Mouse (Mus musculus): ENCODE data around the gene Rad23b. TPM values are rescaled to one million over a fixed set of nuclear protein-coding genes. Genes with fewer than 3 reads are reported as not detected.
A peak's percentile ranks its signal among the peaks of the same experiment; 100 is the strongest.
"Not testable (repeated sequence)": the region's sequence is repeated elsewhere in the genome, so short reads cannot be mapped to it uniquely, and the experiment has no call there.

Gene Rad23b
- total RNA-seq (2014; rRNA removed) (202 and 222 TPM in 2 replicates), polyA plus RNA-seq (2015; fragmentation: Nextera tagmentation; extraction: Ambion mirVana) (94.0 and 95.9 TPM in 2 replicates)

GRCm38 (mm10) chr4:55349452-55350218, at the start of gene Rad23b:
TSS of gene Rad23b (plus strand) at chr4:55350043.
- Histone ChIP-seq H3K4me2 (ENCODE audit: low read depth) (peak within 1 kb of the TSS; percentile 71), H3K27me3 (ENCODE audit: insufficient read depth, low read length) (no peaks in the 10 kb centered on the region), H3K9me3 (ENCODE audit: low read length) (no peaks in the 10 kb centered on the region), H3K9ac (peak within 1 kb of the TSS; percentile 92), H3K4me3 (ENCODE audit: low read depth, low read length) (peak within 1 kb of the TSS; percentile 99), H3K27ac (ENCODE audit: low read depth, low read length) (peak within 1 kb of the TSS; percentile 93), H3K4me1 (ENCODE audit: insufficient read depth) (peaks cover 5% of the 10 kb centered on the region), H3K36me3 (ENCODE audit: insufficient read depth) (no peaks in the 10 kb centered on the region)
- DNase-seq: peak; percentile 100
- peak; percentile 54 for TF ChIP-seq CTCF (IDR thresholded peaks at IDR 0.05; ENCODE audit: low read depth)
- 1% methylated on average over 77 of the region's 77 CpGs for WGBS
- ATAC-seq: peak; percentile 98

GRCm38 (mm10) chr4:55304121-55304520, 45.7 kb upstream of the Rad23b start:
- ATAC-seq: no peak
- Histone ChIP-seq H3K9me3 (ENCODE audit: low read length) (no peaks in the 10 kb centered on the region), H3K9ac (no peak overlapping the region), H3K4me2 (ENCODE audit: low read depth) (no peak overlapping the region), H3K27me3 (ENCODE audit: insufficient read depth, low read length) (no peaks in the 10 kb centered on the region), H3K36me3 (ENCODE audit: insufficient read depth) (no peaks in the 10 kb centered on the region), H3K4me1 (ENCODE audit: insufficient read depth) (no peaks in the 10 kb centered on the region), H3K4me3 (ENCODE audit: low read depth, low read length) (no peak overlapping the region), H3K27ac (ENCODE audit: low read depth, low read length) (no peak overlapping the region)
- no peak for DNase-seq
- no peak for TF ChIP-seq CTCF (IDR thresholded peaks at IDR 0.05; ENCODE audit: low read depth)
- WGBS: 84% methylated on average over 5 of the region's 5 CpGs

GRCm38 (mm10) chr4:55306636-55307035, 43.2 kb upstream of the Rad23b start:
- no peak overlapping the region for H3K4me2 ChIP-seq (ENCODE audit: low read depth)
- H3K4me1 ChIP-seq (ENCODE audit: insufficient read depth): no peaks in the 10 kb centered on the region
- DNase-seq (no peak), ATAC-seq (no peak)
- H3K27me3 ChIP-seq (ENCODE audit: insufficient read depth, low read length): no peaks in the 10 kb centered on the region
- WGBS: 67% methylated on average over 4 of the region's 4 CpGs
- H3K9ac ChIP-seq: no peak overlapping the region
- no peak overlapping the region for H3K27ac ChIP-seq (ENCODE audit: low read depth, low read length)
- no peak overlapping the region for H3K4me3 ChIP-seq (ENCODE audit: low read depth, low read length)
- H3K36me3 ChIP-seq (ENCODE audit: insufficient read depth): no peaks in the 10 kb centered on the region
- TF ChIP-seq CTCF (IDR thresholded peaks at IDR 0.05; ENCODE audit: low read depth): no peak
- no peaks in the 10 kb centered on the region for H3K9me3 ChIP-seq (ENCODE audit: low read length)

GRCm38 (mm10) chr4:55316726-55317125, 33.1 kb upstream of the Rad23b start:
- Histone ChIP-seq H3K9ac (no peak overlapping the region), H3K9me3 (ENCODE audit: low read length) (no peaks in the 10 kb centered on the region), H3K4me1 (ENCODE audit: insufficient read depth) (no peaks in the 10 kb centered on the region), H3K27ac (ENCODE audit: low read depth, low read length) (no peak overlapping the region), H3K4me2 (ENCODE audit: low read depth) (no peak overlapping the region), H3K36me3 (ENCODE audit: insufficient read depth) (no peaks in the 10 kb centered on the region), H3K27me3 (ENCODE audit: insufficient read depth, low read length) (no peaks in the 10 kb centered on the region), H3K4me3 (ENCODE audit: low read depth, low read length) (no peak overlapping the region)
- WGBS: 20% methylated on average over 4 of the region's 4 CpGs
- ATAC-seq (peak; percentile 25; the same call in 1 of the 2 replicates), DNase-seq (peak; percentile 41)
- TF ChIP-seq CTCF (IDR thresholded peaks at IDR 0.05; ENCODE audit: low read depth): no peak

- H3K9me3 ChIP-seq (ENCODE audit: low read length); H3K27ac ChIP-seq (ENCODE audit: low read depth, low read length); H3K27me3 ChIP-seq (ENCODE audit: insufficient read depth, low read length); DNase-seq; H3K4me2 ChIP-seq (ENCODE audit: low read depth); ATAC-seq; H3K4me3 ChIP-seq (ENCODE audit: low read depth, low read length); H3K36me3 ChIP-seq (ENCODE audit: insufficient read depth); H3K4me1 ChIP-seq (ENCODE audit: insufficient read depth); H3K9ac ChIP-seq: not testable (repeated sequence)
- 96% methylated on average over 9 of the region's 9 CpGs for WGBS
Measured at GRCm38 (mm10) chr4:55318350-55318749, 31.5 kb upstream of the Rad23b start.

GRCm38 (mm10) chr4:55325786-55326518, 23.9 kb upstream of the Rad23b start:
- no peaks in the 10 kb centered on the region for H3K4me1 ChIP-seq (ENCODE audit: insufficient read depth)
- H3K9ac ChIP-seq: no peak overlapping the region
- no peaks in the 10 kb centered on the region for H3K36me3 ChIP-seq (ENCODE audit: insufficient read depth)
- H3K4me2 ChIP-seq (ENCODE audit: low read depth): no peak overlapping the region
- TF ChIP-seq CTCF (IDR thresholded peaks at IDR 0.05; ENCODE audit: low read depth): no peak
- no peak for ATAC-seq
- H3K9me3 ChIP-seq (ENCODE audit: low read length): no peaks in the 10 kb centered on the region
- no peak overlapping the region for H3K4me3 ChIP-seq (ENCODE audit: low read depth, low read length)
- DNase-seq: no peak
- H3K27ac ChIP-seq (ENCODE audit: low read depth, low read length): no peak overlapping the region
- no peaks in the 10 kb centered on the region for H3K27me3 ChIP-seq (ENCODE audit: insufficient read depth, low read length)
- 73% methylated on average over 4 of the region's 4 CpGs for WGBS

GRCm38 (mm10) chr4:55327508-55327907, 22.3 kb upstream of the Rad23b start:
- Histone ChIP-seq H3K4me2 (ENCODE audit: low read depth) (no peak overlapping the region), H3K27ac (ENCODE audit: low read depth, low read length) (no peak overlapping the region), H3K4me1 (ENCODE audit: insufficient read depth) (no peaks in the 10 kb centered on the region), H3K9ac (no peak overlapping the region), H3K36me3 (ENCODE audit: insufficient read depth) (no peaks in the 10 kb centered on the region), H3K27me3 (ENCODE audit: insufficient read depth, low read length) (no peaks in the 10 kb centered on the region), H3K4me3 (ENCODE audit: low read depth, low read length) (no peak overlapping the region), H3K9me3 (ENCODE audit: low read length) (no peaks in the 10 kb centered on the region)
- WGBS: 80% methylated on average over 4 of the region's 4 CpGs
- no peak for ATAC-seq
- no peak for DNase-seq
- no peak for TF ChIP-seq CTCF (IDR thresholded peaks at IDR 0.05; ENCODE audit: low read depth)

Measured in forebrain, postnatal 0 days (tissue).